Mouse (Mus musculus) thymus, adult 2 months (tissue): ENCODE measurements around the gene Nkain2. TPM values are rescaled to one million over a fixed set of nuclear protein-coding genes. Genes with fewer than 3 reads are reported as not detected.
"Not testable (repeated sequence)": the region's sequence is repeated elsewhere in the genome, so short reads cannot be mapped to it uniquely, and the experiment has no call there.

ENCODE experiments used
- DNase-seq: peaks from one replicate; pipeline ENCODE4 v3.0.0; 2021
- H3K27ac ChIP-seq: fragments of 200-500 bp; 2 replicates; pipeline ENCODE4 v1.5.1; 2012; ENCODE audit warnings: low read length, control low read depth; ENCODE audit not compliant: control insufficient read depth, insufficient read depth
- H3K27me3 ChIP-seq: fragments of 200-500 bp; 2 replicates; pipeline ENCODE4 v1.6.1; 2012; ENCODE audit warnings: mild to moderate bottlenecking, low read length, moderate library complexity, mixed read lengths; ENCODE audit not compliant: control insufficient read depth, insufficient read depth
- H3K36me3 ChIP-seq: fragments of 200-500 bp; 2 replicates; pipeline ENCODE4 v1.6.1; 2012; ENCODE audit warnings: mild to moderate bottlenecking, low read length, moderate library complexity; ENCODE audit not compliant: control insufficient read depth, insufficient read depth
- H3K4me1 ChIP-seq: fragments of 200-500 bp; replicated peaks from 2 replicates; pipeline ENCODE4 v1.6.1; 2012; ENCODE audit warnings: low read length; ENCODE audit not compliant: control insufficient read depth, insufficient read depth
- H3K4me3 ChIP-seq: fragments of 200-500 bp; 2 replicates; pipeline ENCODE4 v1.5.1; 2012; ENCODE audit warnings: mild to moderate bottlenecking, low read length, control low read depth, moderate library complexity; ENCODE audit not compliant: control insufficient read depth, insufficient read depth
- CTCF ChIP-seq: fragments of 200-500 bp; IDR thresholded peaks from 2 replicates; pipeline ENCODE4 v1.5.1; 2012; ENCODE audit warnings: mild to moderate bottlenecking, control low read depth, low read length, moderate library complexity, borderline replicate concordance; ENCODE audit not compliant: control insufficient read depth, poor library complexity, insufficient read depth; ENCODE audit errors: extremely low read depth
- POLR2A ChIP-seq: fragments of 200-500 bp; IDR thresholded peaks from 2 replicates; pipeline ENCODE4 v1.6.1; 2012; ENCODE audit warnings: mild to moderate bottlenecking, low read length, control low read depth, moderate library complexity; ENCODE audit not compliant: control insufficient read depth, poor library complexity, insufficient read depth; ENCODE audit errors: extremely low read depth
- WGBS: fragments of 180-500 bp; shearing (Covaris S2); methylation state at CpG from one replicate; pipeline ENCODE4 v1.1.7; 2018; 5-methylcytosine and 5-hydroxymethylcytosine counted together
- polyA plus RNA-seq: library from polyadenylated mRNA; depleted of rRNA; stranded (reverse); fragments of >200 nt; gene quantifications from 2 replicates; pipeline ENCODE4 v1.2.3, GENCODE M21; 2012

The Nkain2 gene
- polyA plus RNA-seq, 1 experiment: not detected

DNA sequence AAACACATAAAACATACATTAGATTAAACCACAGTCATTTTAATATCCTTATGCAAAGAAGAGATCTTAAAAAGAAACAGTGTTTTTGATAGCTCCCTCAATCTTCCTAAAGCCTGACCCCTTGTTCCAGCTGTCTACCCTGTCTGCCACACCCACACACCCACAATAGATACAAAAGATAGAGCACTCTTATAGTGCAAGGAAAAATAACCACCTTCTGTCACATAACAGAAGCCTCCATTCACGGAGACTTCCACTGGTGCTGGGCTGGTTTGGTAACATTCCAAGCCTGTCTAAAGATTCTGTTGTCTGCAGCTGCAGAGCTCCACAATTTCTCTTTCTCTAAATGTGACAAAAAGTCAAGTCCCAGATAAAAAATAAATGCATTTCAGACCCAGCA is 20.7 kb downstream of the Nkain2 start:
- H3K27ac ChIP-seq: no peak overlapping the region
- DNase-seq: no peak
- no peak overlapping the region for H3K4me3 ChIP-seq
- TF ChIP-seq CTCF: no peak
- no peak for TF ChIP-seq POLR2A
- WGBS: 78% methylated on average over 1 of the region's 1 CpGs
- H3K36me3 ChIP-seq: no peaks in the 10 kb centered on the region
- no peaks in the 10 kb centered on the region for H3K4me1 ChIP-seq
- no peaks in the 10 kb centered on the region for H3K27me3 ChIP-seq

DNA sequence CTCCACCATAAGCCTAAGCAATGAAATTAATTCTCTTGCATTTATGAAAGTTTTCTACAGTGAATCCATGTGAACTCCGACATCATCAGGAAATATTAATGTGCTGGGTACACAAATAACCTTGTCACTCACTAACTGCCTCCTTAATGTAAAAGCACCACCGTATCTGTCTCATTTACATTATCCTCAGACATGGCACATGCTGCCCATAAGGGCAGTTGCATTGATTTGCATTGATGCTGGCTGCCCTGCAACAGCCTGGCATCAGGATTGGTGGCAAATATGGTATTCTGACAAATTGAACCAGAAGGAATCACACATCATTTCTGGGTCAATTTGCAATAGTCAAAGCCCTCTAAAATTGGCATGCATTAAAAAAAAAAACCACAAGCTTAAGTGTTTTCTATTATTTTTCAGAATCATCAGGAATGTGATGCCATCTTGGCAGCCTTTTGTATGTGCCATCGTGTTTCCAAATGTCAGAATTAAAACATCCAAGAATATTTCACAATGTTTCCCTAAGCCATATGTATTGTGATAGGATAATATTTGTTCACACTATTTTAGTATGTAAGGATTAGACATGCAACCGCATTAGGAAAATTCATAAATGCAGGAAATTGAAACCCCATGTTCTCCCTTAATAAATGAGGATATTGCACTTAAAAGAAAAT is 74.9 kb downstream of the Nkain2 start:
- no peak overlapping the region for H3K27ac ChIP-seq
- 91% methylated on average over 4 of the region's 4 CpGs for WGBS

DNA sequence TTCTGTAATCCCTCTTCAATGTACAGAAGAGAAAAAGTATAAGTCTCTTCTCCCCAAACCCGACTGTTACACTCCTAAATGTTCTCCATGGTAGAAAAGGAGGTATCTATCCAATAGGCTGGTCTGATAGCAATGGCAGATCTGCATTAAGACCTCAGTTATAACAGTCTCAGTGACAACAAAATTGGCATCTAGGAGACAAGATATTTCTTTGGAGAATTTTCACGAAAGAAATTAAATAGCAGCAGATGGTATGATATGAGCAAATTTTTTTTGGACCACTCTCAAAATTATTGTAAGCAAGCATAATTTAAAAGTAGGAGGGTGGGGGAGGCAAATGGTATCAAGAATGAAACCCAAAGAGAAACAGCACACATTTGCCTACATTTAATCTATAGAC is 94.0 kb downstream of the Nkain2 start:
- H3K27ac ChIP-seq: no peak overlapping the region
- no peak for DNase-seq
- TF ChIP-seq CTCF: no peak
- no peak overlapping the region for H3K4me3 ChIP-seq
- H3K36me3 ChIP-seq: no peaks in the 10 kb centered on the region
- no peaks in the 10 kb centered on the region for H3K4me1 ChIP-seq
- 68% methylated on average over 2 of the region's 2 CpGs for WGBS
- H3K27me3 ChIP-seq: no peaks in the 10 kb centered on the region

More for the DNA sequence above, 74.9 kb downstream of the Nkain2 start:
- H3K36me3 ChIP-seq: no peaks in the 10 kb centered on the region
- H3K4me1 ChIP-seq: no peaks in the 10 kb centered on the region
- no peak for TF ChIP-seq POLR2A
- no peak for TF ChIP-seq CTCF
- H3K4me3 ChIP-seq: no peak overlapping the region
- no peaks in the 10 kb centered on the region for H3K27me3 ChIP-seq
- DNase-seq: no peak

DNA sequence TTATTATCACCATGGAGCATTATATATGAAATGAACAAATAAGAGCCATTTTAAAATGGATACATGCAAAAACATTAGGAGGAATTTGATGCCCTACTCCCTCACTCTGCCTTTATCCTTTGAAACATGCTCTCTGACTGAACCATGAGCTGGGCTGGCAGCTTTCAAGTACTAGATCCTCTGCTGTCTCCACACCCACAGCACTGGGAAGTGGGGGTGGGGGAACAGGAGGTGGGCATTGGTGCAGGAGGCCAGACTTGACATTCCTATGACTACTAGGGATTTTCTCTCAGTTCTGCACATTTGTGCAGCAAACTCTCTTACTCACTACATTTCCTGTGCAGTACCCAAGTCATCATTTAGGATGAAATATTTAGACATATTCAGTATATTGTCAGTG is 99.7 kb downstream of the Nkain2 start:
- Histone ChIP-seq H3K27ac (no peak overlapping the region), H3K4me3 (no peak overlapping the region), H3K4me1 (no peaks in the 10 kb centered on the region), H3K36me3 (no peaks in the 10 kb centered on the region), H3K27me3 (no peaks in the 10 kb centered on the region)
- no peak for TF ChIP-seq CTCF
- no peak for DNase-seq

DNA sequence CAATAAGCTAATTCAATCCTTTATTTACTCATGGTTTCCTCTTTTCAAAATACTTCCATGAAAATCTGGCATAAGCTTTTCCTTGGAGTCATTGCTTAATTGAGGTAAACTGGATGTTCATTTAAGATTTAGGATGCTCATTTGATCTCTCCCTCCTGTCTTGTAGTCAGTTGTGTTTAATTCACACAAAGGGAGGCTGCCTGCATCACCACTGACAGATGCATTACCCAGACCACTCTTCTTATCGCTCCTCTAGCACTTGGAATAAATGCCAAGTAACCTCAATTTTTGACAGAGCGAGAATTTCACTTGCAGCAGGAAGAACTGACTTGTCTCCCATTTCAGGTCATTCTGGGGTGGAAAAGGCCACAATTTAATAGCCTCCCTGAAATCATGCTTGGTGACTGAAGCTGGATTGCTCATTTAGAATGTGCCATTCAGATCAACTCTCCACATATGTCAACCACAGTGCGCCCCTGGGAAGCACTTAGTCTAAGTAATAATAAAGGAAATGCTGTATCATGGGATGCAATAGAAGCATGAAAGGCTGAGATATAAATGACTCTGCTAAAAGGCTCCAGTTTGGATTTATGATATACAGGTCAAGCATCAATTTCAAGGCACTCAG is 107.4 kb downstream of the Nkain2 start:
- TF ChIP-seq POLR2A (no peak), CTCF (no peak)
- Histone ChIP-seq H3K4me3 (no peak overlapping the region), H3K4me1 (no peaks in the 10 kb centered on the region), H3K36me3 (no peaks in the 10 kb centered on the region), H3K27me3 (no peaks in the 10 kb centered on the region), H3K27ac (no peak overlapping the region)
- WGBS: 89% methylated on average over 3 of the region's 3 CpGs
- no peak for DNase-seq

DNA sequence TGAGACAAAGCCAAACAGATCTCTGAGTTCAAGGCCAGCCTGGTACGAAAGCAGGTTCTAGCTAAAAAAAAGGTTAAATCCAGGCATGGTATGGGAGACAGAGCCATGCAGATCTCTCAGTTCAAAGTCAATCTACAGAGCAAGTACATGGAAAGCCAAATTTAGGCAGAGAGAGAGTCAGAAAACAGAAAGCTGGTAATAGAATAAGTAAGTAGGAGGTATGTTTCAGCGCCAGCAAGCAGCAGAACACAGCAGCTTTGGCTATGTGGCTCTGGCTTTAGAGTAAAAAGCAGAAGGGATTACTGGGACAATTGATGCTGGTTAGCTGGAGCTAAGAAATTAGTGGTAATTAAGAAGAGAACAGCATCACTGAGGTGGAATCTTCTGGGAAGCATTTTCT is 151.3 kb downstream of the Nkain2 start:
- Histone ChIP-seq H3K27me3 (no peaks in the 10 kb centered on the region), H3K4me1 (no peaks in the 10 kb centered on the region), H3K27ac (no peak overlapping the region), H3K4me3 (no peak overlapping the region), H3K36me3 (no peaks in the 10 kb centered on the region)
- 89% methylated on average over 2 of the region's 2 CpGs for WGBS
- no peak for TF ChIP-seq POLR2A
- TF ChIP-seq CTCF: no peak
- no peak for DNase-seq

DNA sequence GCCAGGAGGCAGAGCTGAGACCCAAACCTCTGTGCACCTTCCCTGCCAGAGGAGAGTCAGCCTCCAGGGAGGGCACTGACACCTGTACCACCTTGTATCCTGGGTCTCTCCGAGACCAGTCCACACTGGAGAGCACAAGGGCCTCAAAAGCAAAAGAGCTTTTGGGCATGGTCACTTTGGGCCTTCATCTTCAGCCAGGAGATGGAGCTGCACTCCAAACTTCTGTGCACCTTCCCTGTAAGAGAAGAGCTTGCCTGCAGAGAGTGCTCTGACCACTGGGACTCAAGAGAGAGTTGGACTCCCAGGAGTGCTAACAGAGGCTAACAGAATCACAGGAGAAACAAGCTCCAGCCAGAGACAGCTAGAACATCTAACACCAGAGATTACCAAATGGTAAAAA is 183.7 kb downstream of the Nkain2 start:
- H3K36me3 ChIP-seq, H3K27me3 ChIP-seq, H3K4me1 ChIP-seq, H3K27ac ChIP-seq, H3K4me3 ChIP-seq, DNase-seq: not testable (repeated sequence)
- WGBS: 92% methylated on average over 1 of the region's 1 CpGs
